Mouse (Mus musculus): ENCODE measurements around the gene Zfpm1. TPM values are rescaled to one million over a fixed set of nuclear protein-coding genes. Genes with fewer than 3 reads are reported as not detected.

Zfpm1 gene
- polyA plus RNA-seq (2015; fragmentation: Nextera tagmentation; extraction: Ambion mirVana), result 4.9 and 5.2 TPM in 2 replicates

DNA sequence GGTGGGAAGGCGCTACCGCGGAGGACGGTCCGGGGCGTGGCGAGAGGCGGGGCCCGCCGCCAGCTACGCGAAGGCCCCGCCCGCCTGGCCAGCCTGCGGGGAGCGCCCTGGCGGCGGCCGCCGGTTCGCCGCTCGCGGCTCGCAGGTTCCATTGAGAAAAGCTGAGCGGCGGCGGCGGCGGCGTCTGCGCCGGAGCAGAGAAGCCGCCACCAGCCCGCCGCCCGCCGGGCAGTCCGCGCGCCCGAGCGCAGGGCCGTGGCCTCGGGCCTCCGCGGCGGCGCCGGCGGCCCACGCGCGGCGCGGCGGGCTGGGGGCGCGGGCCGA, at the start of gene Zfpm1:
Gene Zfpm1 (plus strand): TSS at position 107 of the 324 bp plus-strand sequence.
- ATAC-seq, result no peak; the same call in 1 of the 2 replicates
- Histone ChIP-seq H3K27ac (peak within 1 kb of the TSS; percentile 84), H3K36me3 (no peaks in the 10 kb centered on the region), H3K9me3 (no peaks in the 10 kb centered on the region), H3K27me3 (replicated peaks) (peaks cover 7% of the 10 kb centered on the region; the same call in 1 of the 2 replicates), H3K4me1 (replicated peaks) (peaks cover 44% of the 10 kb centered on the region), H3K9ac (peak within 1 kb of the TSS; percentile 84), H3K4me3 (replicated peaks) (peak within 1 kb of the TSS; percentile 75), H3K4me2 (replicated peaks) (peak within 1 kb of the TSS; percentile 96)
- 0% methylated on average over 42 of the region's 60 CpGs for WGBS

DNA sequence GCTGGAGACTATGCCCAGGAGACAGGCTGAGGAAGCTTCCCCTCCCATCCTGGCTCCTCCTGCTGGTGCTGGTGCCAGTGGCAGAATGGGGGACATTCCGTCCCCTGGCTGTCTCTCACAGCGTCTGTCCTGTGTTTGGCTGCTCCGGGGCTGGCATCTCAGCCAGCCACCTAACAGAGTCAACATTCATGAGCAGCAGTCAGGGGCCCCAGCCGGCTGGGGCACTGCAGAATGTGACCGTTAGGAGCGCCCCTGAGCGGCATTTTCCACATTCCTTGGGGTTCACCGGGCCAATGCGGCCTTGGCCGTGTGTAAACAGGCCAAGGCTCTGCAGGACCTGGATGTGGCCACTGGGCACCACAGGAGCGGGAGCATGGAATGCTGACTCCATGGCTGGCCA, 47.9 kb upstream of the Zfpm1 start:
- 27% methylated on average over 11 of the region's 11 CpGs for WGBS
- ATAC-seq, result peak; percentile 29; the same call in 1 of the 2 replicates
- no peak overlapping the region for H3K4me3 ChIP-seq (replicated peaks)

DNA sequence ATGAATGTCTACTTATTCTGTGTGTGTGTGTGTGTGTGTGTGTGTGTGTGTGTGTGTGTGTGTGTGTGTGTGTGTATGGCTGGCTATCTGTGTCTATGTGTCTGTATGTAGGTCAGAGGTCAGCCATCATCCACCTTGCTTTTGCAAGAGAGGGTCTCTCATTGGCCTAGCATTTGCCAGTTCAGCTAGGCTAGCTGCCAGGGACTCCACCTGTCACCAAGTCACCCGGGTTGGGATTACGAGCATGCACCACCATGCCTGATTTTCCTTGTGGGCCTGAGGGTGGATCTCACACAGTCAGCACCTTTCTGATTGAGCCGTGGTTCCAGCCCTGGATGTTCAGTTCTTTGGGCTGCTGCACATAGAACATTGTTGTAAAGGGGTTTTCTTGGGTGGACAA, 45.4 kb upstream of the Zfpm1 start:
- no peak overlapping the region for H3K27ac ChIP-seq
- peaks cover 12% of the 10 kb centered on the region for H3K4me1 ChIP-seq (replicated peaks)
- no peak for ATAC-seq
- no peak overlapping the region for H3K4me3 ChIP-seq (replicated peaks)
- no peak overlapping the region for H3K4me2 ChIP-seq (replicated peaks)
- 89% methylated on average over 3 of the region's 3 CpGs for WGBS
- no peaks in the 10 kb centered on the region for H3K36me3 ChIP-seq
- H3K9me3 ChIP-seq, result no peaks in the 10 kb centered on the region
- H3K9ac ChIP-seq, result no peak overlapping the region
- peaks cover 8% of the 10 kb centered on the region; the same call in 1 of the 2 replicates for H3K27me3 ChIP-seq (replicated peaks)

More for the DNA sequence above, 47.9 kb upstream of the Zfpm1 start:
- Histone ChIP-seq H3K4me2 (replicated peaks) (no peak overlapping the region), H3K9ac (no peak overlapping the region), H3K27me3 (replicated peaks) (peaks cover 28% of the 10 kb centered on the region), H3K4me1 (replicated peaks) (peaks cover 25% of the 10 kb centered on the region), H3K27ac (no peak overlapping the region), H3K9me3 (no peaks in the 10 kb centered on the region), H3K36me3 (no peaks in the 10 kb centered on the region)

DNA sequence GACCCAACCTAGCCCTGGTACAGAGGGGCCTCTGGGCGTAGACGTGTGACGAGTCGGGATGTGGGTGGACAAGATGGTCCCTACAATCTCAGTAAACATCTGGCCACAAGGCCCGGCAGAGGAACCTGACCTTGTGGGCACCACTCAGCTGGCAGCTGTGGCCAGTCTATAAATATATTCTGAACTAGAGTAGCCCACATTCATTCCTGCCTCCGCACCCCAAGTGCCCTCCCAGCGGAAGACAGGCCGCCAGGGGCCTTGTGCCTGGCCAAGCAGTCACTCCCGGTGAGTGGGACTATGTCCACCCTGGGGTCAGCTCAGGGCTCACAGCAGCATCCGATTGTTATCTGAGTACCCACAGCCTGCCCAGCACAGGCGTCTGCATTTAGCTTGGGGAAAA, 43.7 kb upstream of the Zfpm1 start:
- Histone ChIP-seq H3K9me3 (no peaks in the 10 kb centered on the region), H3K4me2 (replicated peaks) (no peak overlapping the region), H3K27ac (no peak overlapping the region), H3K4me1 (replicated peaks) (peaks cover 12% of the 10 kb centered on the region), H3K4me3 (replicated peaks) (no peak overlapping the region), H3K9ac (no peak overlapping the region), H3K36me3 (no peaks in the 10 kb centered on the region), H3K27me3 (replicated peaks) (0 out of 2 replicates have a peak, but pooled peaks cover 1% of the 10 kb centered on the region)
- ATAC-seq, result no peak
- WGBS, result 65% methylated on average over 11 of the region's 11 CpGs

GRCm38 (mm10) chr8:122238731-122239130, 43.2 kb upstream of the Zfpm1 start:
- Histone ChIP-seq H3K9me3 (no peaks in the 10 kb centered on the region), H3K27ac (no peak overlapping the region), H3K4me2 (replicated peaks) (no peak overlapping the region), H3K4me3 (replicated peaks) (no peak overlapping the region), H3K36me3 (no peaks in the 10 kb centered on the region), H3K9ac (no peak overlapping the region), H3K4me1 (replicated peaks) (peaks cover 12% of the 10 kb centered on the region), H3K27me3 (replicated peaks) (no peaks in the 10 kb centered on the region)
- WGBS, result 25% methylated on average over 8 of the region's 8 CpGs
- ATAC-seq, result no peak

DNA sequence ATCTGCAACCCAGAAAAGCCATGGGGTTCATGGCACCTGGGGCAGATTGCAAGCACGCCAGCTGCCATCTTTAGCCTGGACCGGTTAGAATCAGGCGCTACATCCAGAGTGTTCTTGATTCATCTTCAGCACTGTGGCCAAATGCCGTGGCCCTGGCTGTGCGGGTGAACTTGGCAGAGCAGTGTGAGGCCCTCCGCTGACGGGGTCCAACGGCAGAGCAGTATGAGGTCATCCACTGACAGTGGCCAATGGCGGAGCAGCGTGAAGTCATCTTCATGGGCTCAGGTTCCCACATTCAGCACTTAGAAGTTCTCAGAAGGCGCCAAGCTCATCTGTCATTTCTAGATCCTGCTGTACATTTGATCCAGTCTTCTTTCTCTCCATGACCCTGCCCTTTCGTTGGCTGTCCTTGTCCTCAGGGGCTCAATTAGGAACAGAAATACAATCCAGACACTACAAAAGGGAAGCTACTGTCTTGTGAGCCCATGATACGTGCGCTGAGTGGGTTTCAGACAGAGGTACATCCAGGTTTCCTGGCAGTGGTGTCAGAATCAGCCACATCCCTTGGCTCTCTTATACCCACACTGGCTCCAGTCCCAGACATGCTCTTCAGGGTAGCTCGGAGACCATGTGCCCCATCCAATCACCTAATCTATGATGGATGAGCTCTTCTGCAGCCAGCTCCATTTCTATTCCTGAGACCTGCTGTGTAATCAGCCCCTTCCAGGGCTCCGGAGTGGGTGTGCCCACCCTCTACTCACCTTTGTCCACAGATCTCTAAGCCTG, 41.5 kb upstream of the Zfpm1 start:
- no peak for ATAC-seq
- no peak overlapping the region for H3K4me2 ChIP-seq (replicated peaks)
- WGBS, result 83% methylated on average over 16 of the region's 16 CpGs
- no peak overlapping the region for H3K4me3 ChIP-seq (replicated peaks)
- H3K36me3 ChIP-seq, result no peaks in the 10 kb centered on the region
- H3K27me3 ChIP-seq (replicated peaks), result no peaks in the 10 kb centered on the region
- H3K4me1 ChIP-seq (replicated peaks), result peaks cover 5% of the 10 kb centered on the region
- H3K27ac ChIP-seq, result no peak overlapping the region
- no peaks in the 10 kb centered on the region for H3K9me3 ChIP-seq
- no peak overlapping the region for H3K9ac ChIP-seq

- peaks cover 10% of the 10 kb centered on the region for H3K4me1 ChIP-seq (replicated peaks)
Measured at GRCm38 (mm10) chr8:122243310-122243709, 38.6 kb upstream of the Zfpm1 start.

GRCm38 (mm10) chr8:122245161-122245560, 36.8 kb upstream of the Zfpm1 start:
- no peak for ATAC-seq
- Histone ChIP-seq H3K4me2 (replicated peaks) (no peak overlapping the region), H3K27ac (no peak overlapping the region), H3K4me3 (replicated peaks) (no peak overlapping the region), H3K36me3 (no peaks in the 10 kb centered on the region), H3K9ac (no peak overlapping the region), H3K27me3 (replicated peaks) (no peaks in the 10 kb centered on the region), H3K9me3 (no peaks in the 10 kb centered on the region), H3K4me1 (replicated peaks) (peaks cover 5% of the 10 kb centered on the region)
- WGBS, result 75% methylated on average over 6 of the region's 6 CpGs

More at GRCm38 (mm10) chr8:122243310-122243709, 38.6 kb upstream of the Zfpm1 start:
- Histone ChIP-seq H3K27ac (no peak overlapping the region), H3K9me3 (no peaks in the 10 kb centered on the region), H3K36me3 (no peaks in the 10 kb centered on the region), H3K4me3 (replicated peaks) (no peak overlapping the region), H3K27me3 (replicated peaks) (no peaks in the 10 kb centered on the region), H3K4me2 (replicated peaks) (no peak overlapping the region), H3K9ac (no peak overlapping the region)
- ATAC-seq, result no peak
- 75% methylated on average over 4 of the region's 4 CpGs for WGBS

DNA sequence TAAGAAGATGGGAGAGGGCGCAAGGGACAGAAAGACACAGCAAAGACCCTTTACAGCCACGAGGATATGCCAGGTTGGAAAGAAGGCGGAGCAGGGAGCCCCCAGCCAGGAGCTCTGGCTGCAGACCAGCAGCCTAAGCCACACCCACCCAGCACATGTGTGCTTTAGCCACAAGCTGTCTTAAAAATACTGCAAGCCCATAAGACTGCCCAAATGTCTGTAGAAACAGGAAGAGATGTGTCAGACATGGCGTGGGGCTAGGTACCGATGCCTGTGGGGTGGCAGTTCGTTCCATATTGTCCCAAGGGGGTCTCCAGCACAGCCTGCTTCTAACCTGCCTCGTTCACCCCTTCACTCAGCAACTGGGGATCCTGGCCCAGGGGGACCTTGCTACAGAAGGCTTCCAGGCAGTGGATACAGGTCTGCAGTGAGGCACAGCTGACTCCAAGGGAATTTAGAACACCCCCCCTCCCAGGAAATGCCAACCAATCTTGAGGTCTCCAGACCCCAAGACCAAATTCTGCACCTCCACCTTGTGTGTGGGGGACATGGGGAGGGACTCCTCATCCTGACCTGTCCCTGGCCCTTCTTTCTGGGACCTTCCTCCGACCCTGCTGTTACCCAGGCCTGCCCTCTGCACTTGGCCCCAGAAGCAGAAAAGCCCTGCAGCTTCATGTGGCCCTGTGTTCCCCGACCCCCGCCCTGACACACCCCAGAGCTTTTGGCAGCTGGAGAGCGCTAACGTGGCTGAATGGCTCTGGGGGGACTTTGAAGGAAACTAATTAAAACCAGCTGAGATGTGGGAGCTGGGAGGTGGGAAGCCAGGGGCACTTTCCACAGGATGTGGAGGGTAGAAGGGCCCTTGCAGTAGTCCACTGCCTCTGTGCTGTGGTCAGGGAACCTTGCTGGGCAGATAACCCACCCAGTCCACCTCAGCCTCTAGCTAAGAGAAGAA, 35.4 kb upstream of the Zfpm1 start:
- no peak overlapping the region for H3K9ac ChIP-seq
- H3K27ac ChIP-seq, result no peak overlapping the region
- H3K4me3 ChIP-seq (replicated peaks), result no peak overlapping the region
- H3K9me3 ChIP-seq, result no peaks in the 10 kb centered on the region
- peaks cover 5% of the 10 kb centered on the region for H3K4me1 ChIP-seq (replicated peaks)
- WGBS, result 40% methylated on average over 12 of the region's 12 CpGs
- no peak overlapping the region for H3K4me2 ChIP-seq (replicated peaks)
- no peaks in the 10 kb centered on the region for H3K27me3 ChIP-seq (replicated peaks)
- no peaks in the 10 kb centered on the region for H3K36me3 ChIP-seq
- no peak for ATAC-seq

DNA sequence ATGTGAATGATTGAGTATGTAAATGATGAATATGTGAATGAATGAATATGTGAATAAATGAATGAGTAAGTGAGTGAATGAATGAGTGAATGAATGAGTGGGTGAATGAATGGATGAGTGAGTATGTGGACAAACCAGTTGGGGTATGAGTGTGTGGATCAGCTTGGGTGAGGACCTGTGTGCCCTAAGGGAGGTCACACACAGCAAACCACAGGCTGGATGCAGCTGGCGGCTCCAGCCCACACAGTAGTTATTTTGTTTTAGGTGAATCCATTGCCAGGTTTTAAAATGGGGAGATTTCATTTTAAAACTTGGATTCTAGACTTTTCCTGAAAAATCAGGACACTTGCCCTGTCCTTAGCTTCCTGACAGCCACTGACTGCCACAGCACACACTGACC, 30.2 kb upstream of the Zfpm1 start:
- Histone ChIP-seq H3K9me3 (no peaks in the 10 kb centered on the region), H3K27me3 (replicated peaks) (peaks cover 21% of the 10 kb centered on the region), H3K27ac (no peak overlapping the region), H3K4me3 (replicated peaks) (no peak overlapping the region), H3K4me1 (replicated peaks) (no peaks in the 10 kb centered on the region), H3K9ac (no peak overlapping the region), H3K36me3 (no peaks in the 10 kb centered on the region), H3K4me2 (replicated peaks) (no peak overlapping the region)
- 72% methylated on average over 1 of the region's 1 CpGs for WGBS
- ATAC-seq, result no peak

GRCm38 (mm10) chr8:122252366-122252765, 29.6 kb upstream of the Zfpm1 start:
- Histone ChIP-seq H3K36me3 (no peaks in the 10 kb centered on the region), H3K27ac (no peak overlapping the region), H3K4me1 (replicated peaks) (no peaks in the 10 kb centered on the region), H3K4me3 (replicated peaks) (no peak overlapping the region), H3K27me3 (replicated peaks) (peaks cover 21% of the 10 kb centered on the region), H3K4me2 (replicated peaks) (no peak overlapping the region), H3K9me3 (no peaks in the 10 kb centered on the region), H3K9ac (no peak overlapping the region)
- no peak for ATAC-seq
- WGBS, result 62% methylated on average over 5 of the region's 5 CpGs

- Histone ChIP-seq H3K27me3 (replicated peaks) (peaks cover 33% of the 10 kb centered on the region), H3K4me2 (replicated peaks) (no peak overlapping the region), H3K27ac (no peak overlapping the region), H3K36me3 (no peaks in the 10 kb centered on the region), H3K9me3 (no peaks in the 10 kb centered on the region), H3K9ac (no peak overlapping the region), H3K4me1 (replicated peaks) (no peaks in the 10 kb centered on the region), H3K4me3 (replicated peaks) (no peak overlapping the region)
- WGBS, result 56% methylated on average over 2 of the region's 2 CpGs
- peak; percentile 27; the same call in 1 of the 2 replicates for ATAC-seq
Measured at GRCm38 (mm10) chr8:122259351-122259750, 22.6 kb upstream of the Zfpm1 start.

All from intestine, embryonic 15.5 days (tissue).